Mouse (Mus musculus) MEL (cell line): ENCODE data around the gene Il5. TPM values are rescaled to one million over a fixed set of nuclear protein-coding genes. Genes with fewer than 3 reads are reported as not detected.

Source experiments
- DNase-seq: peaks from one replicate; pipeline ENCODE4 v3.0.0; 2011; ENCODE audit warnings: low read depth, low spot score
- H3K27ac ChIP-seq: 2 replicates; pipeline ENCODE4 v1.5.1; 2012; ENCODE audit warnings: low read depth, mild to moderate bottlenecking, control low read depth, low read length, moderate library complexity; ENCODE audit not compliant: control insufficient read depth
- H3K27me3 ChIP-seq, 2 experiments: fragments of 150-350 bp in 1 of 2; sonication (generic) in 1 of 2; 2 replicates each; pipeline ENCODE4 v1.6.1; 2012; ENCODE audit warnings: low read length in 2 of 2, mild to moderate bottlenecking in 2 of 2, improper control_type of control experiment in 1 of 2, moderate library complexity in 1 of 2; ENCODE audit not compliant: insufficient read depth in 2 of 2, control insufficient read depth in 1 of 2
- H3K36me3 ChIP-seq, 2 experiments: 2 replicates each; pipeline ENCODE4 v1.6.1; 2012 to 2014; ENCODE audit warnings: low read length in 2 of 2, improper control_type of control experiment in 1 of 2, inconsistent platforms in 1 of 2, mild to moderate bottlenecking in 1 of 2; ENCODE audit not compliant: insufficient read depth in 2 of 2, control insufficient read depth in 1 of 2
- H3K4me1 ChIP-seq, 2 experiments: fragments of 150-350 bp in 1 of 2; sonication (generic) in 1 of 2; 2 replicates each; pipeline ENCODE4 v1.6.1; 2012; ENCODE audit warnings: low read length in 2 of 2, improper control_type of control experiment in 1 of 2, mild to moderate bottlenecking in 1 of 2; ENCODE audit not compliant: insufficient read depth in 2 of 2, control insufficient read depth in 1 of 2
- H3K4me3 ChIP-seq, 2 experiments: fragments of 150-350 bp in 1 of 2; sonication (generic) in 1 of 2; 2 replicates each; pipeline ENCODE4 v1.5.1; 2012; ENCODE audit warnings: low read depth in 2 of 2, low read length in 2 of 2, mild to moderate bottlenecking in 2 of 2, moderate library complexity in 2 of 2, control low read depth in 1 of 2, improper control_type of control experiment in 1 of 2; ENCODE audit not compliant: control insufficient read depth in 1 of 2, insufficient read depth in 1 of 2
- H3K79me2 ChIP-seq: 2 replicates; pipeline ENCODE4 v1.6.1; 2012; ENCODE audit warnings: mild to moderate bottlenecking, low read length, moderate library complexity; ENCODE audit not compliant: control insufficient read depth, poor library complexity, insufficient read depth
- H3K9ac ChIP-seq: 2 replicates; pipeline ENCODE4 v1.6.1; 2012; ENCODE audit warnings: low read depth, mild to moderate bottlenecking, control low read depth, low read length, moderate library complexity; ENCODE audit not compliant: control insufficient read depth, poor library complexity, severe bottlenecking
- H3K9me3 ChIP-seq: fragments of 150-350 bp; sonication (generic); replicated peaks from 2 replicates; pipeline ENCODE4 v1.6.1; 2012; ENCODE audit warnings: mild to moderate bottlenecking, low read length, improper control_type of control experiment, moderate library complexity; ENCODE audit not compliant: insufficient read depth
- CTCF ChIP-seq, 3 experiments: IDR thresholded peaks in 2 of 3; conservative IDR thresholded peaks in 1 of 3; 2 replicates each; pipeline ENCODE4 v1.5.1; 2011 to 2012; ENCODE audit warnings: low read length in 3 of 3, low read depth in 2 of 3, mild to moderate bottlenecking in 2 of 3, improper control_type of control experiment in 1 of 3, inconsistent platforms in 1 of 3, mixed read lengths in 1 of 3, moderate library complexity in 1 of 3; ENCODE audit not compliant: control insufficient read depth in 1 of 3, insufficient read depth in 1 of 3, poor library complexity in 1 of 3, severe bottlenecking in 1 of 3
- E2F4 ChIP-seq: IDR thresholded peaks from 2 replicates; pipeline ENCODE4 v1.6.1; 2011; ENCODE audit warnings: low read depth, low read length, improper control_type of control experiment, borderline replicate concordance
- ELF1 ChIP-seq: IDR thresholded peaks from 2 replicates; pipeline ENCODE4 v1.6.1; 2014; ENCODE audit warnings: low read depth, mild to moderate bottlenecking, inconsistent platforms, low read length, improper control_type of control experiment, moderate library complexity
- ETS1 ChIP-seq: IDR thresholded peaks from 2 replicates; pipeline ENCODE4 v1.6.1; 2012; ENCODE audit warnings: low read depth, mild to moderate bottlenecking, inconsistent platforms, low read length, improper control_type of control experiment, moderate library complexity
- GATA1 ChIP-seq: IDR thresholded peaks from 2 replicates; pipeline ENCODE4 v1.6.1; 2011; ENCODE audit warnings: low read depth, low read length, improper control_type of control experiment
- MEF2A ChIP-seq: IDR thresholded peaks from 2 replicates; pipeline ENCODE4 v1.6.1; 2014; ENCODE audit warnings: low read depth, mild to moderate bottlenecking, inconsistent platforms, low read length, improper control_type of control experiment; ENCODE audit not compliant: poor library complexity, insufficient replicate concordance, severe bottlenecking; ENCODE audit errors: extremely low read depth
- MYB ChIP-seq: IDR thresholded peaks from 2 replicates; pipeline ENCODE4 v1.6.1; 2011; ENCODE audit warnings: mild to moderate bottlenecking, low read depth, low read length, improper control_type of control experiment
- POLR2AphosphoS2 ChIP-seq: IDR thresholded peaks from 2 replicates; pipeline ENCODE4 v1.6.1; 2011; ENCODE audit warnings: low read length, improper control_type of control experiment
- RAD21 ChIP-seq: IDR thresholded peaks from 2 replicates; pipeline ENCODE4 v1.6.1; 2011; ENCODE audit warnings: mild to moderate bottlenecking, low read depth, low read length, improper control_type of control experiment
- SIN3A ChIP-seq: IDR thresholded peaks from 2 replicates; pipeline ENCODE4 v1.6.1; 2012; ENCODE audit warnings: low read length, improper control_type of control experiment, inconsistent platforms
- SMC3 ChIP-seq: IDR thresholded peaks from 2 replicates; pipeline ENCODE4 v1.6.1; 2011; ENCODE audit warnings: low read depth, low read length, improper control_type of control experiment
- UBTF ChIP-seq: IDR thresholded peaks from 2 replicates; pipeline ENCODE4 v1.6.1; 2012; ENCODE audit warnings: low read depth, mild to moderate bottlenecking, inconsistent platforms, low read length, improper control_type of control experiment, moderate library complexity, borderline replicate concordance; ENCODE audit not compliant: insufficient read depth
- USF2 ChIP-seq, 2 experiments: IDR thresholded peaks; 2 replicates each; pipeline ENCODE4 v1.6.1; 2011 to 2012; ENCODE audit warnings: improper control_type of control experiment in 2 of 2, low read length in 2 of 2, borderline replicate concordance in 1 of 2, inconsistent platforms in 1 of 2, low read depth in 1 of 2, mild to moderate bottlenecking in 1 of 2; ENCODE audit not compliant: insufficient read depth in 1 of 2
- ZC3H11A ChIP-seq: IDR thresholded peaks from 2 replicates; pipeline ENCODE4 v1.6.1; 2012; ENCODE audit warnings: low read depth, mild to moderate bottlenecking, inconsistent platforms, low read length, improper control_type of control experiment
- polyA plus RNA-seq, 2 experiments: library from polyadenylated mRNA; stranded (reverse) in 1 of 2; unstranded in 1 of 2; fragments of >175 nt in 1 of 2; fragments of >200 nt in 1 of 2; gene quantifications; 2 replicates each; pipeline versions ENCODE4 v1.2.1 to v1.2.4; 2012; ENCODE audit warnings: low replicate concordance in 2 of 2, low read depth in 1 of 2; ENCODE audit not compliant: insufficient read length in 2 of 2, insufficient read depth in 1 of 2, missing spikeins in 1 of 2
- total RNA-seq: library from RNA; depleted of rRNA; stranded (reverse); fragments of 300-350 nt; gene quantifications from 2 replicates; pipeline ENCODE4 v1.2.3, GENCODE M21; 2012

Gene Il5
- total and polyA plus RNA-seq, 3 experiments: not detected

DNA sequence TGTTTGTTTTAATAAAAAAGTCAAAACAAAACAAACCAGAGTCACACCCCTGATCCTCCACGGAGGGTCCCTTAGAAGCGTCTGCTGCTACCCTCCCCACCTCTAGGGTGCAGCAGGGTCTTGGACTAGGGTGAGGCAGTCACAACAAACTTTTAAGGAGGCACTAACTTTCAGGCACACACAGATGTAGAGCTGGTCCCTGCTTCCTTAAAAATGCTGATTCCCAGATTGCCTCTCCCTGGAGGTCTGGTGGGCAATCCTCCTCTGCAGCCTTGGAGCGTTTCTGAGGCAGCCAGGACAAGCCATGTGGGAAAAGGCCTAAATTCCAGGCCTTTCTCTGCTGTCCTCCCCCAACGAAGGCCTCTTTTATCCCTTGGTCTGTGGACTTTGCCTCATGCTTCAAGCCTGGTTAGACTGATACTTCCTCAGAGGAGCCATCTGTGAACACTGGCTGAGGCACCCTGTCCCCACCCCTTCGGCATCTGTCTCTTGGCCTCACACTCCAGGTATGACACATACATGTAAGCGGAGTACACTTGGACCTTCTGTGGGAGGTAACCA lies 38.3 kb downstream of the Il5 start:
- DNase-seq: no peak
- Histone ChIP-seq H3K27me3 (no peaks in the 10 kb centered on the region; a peak in 1 of 4 replicates), H3K79me2 (no peaks in the 10 kb centered on the region; the same call in 1 of the 2 replicates), H3K4me1 (peaks cover 0 to 2% of the 10 kb centered on the region in 2 experiments; a peak in 2 of 4 replicates), H3K4me3 (no peak overlapping the region), H3K27ac (no peak overlapping the region), H3K9ac (no peak overlapping the region), H3K9me3 (no peaks in the 10 kb centered on the region), H3K36me3 (no peaks in the 10 kb centered on the region)
- TF ChIP-seq ZC3H11A (no peak), CTCF (IDR thresholded peaks at IDR 0.05 in 2 of 3, conservative IDR thresholded peaks at IDR 0.05 in 1 of 3; ENCODE audit: control insufficient read depth in 1 of 3, insufficient read depth in 1 of 3, low read depth in 2 of 3, low read length in 3 of 3, poor library complexity in 1 of 3, severe bottlenecking in 1 of 3) (peak in 2 of 3 experiments; percentile 21 to 24; a peak in 2 of 6 replicates), UBTF (no peak), RAD21 (peak; percentile 12)

DNA sequence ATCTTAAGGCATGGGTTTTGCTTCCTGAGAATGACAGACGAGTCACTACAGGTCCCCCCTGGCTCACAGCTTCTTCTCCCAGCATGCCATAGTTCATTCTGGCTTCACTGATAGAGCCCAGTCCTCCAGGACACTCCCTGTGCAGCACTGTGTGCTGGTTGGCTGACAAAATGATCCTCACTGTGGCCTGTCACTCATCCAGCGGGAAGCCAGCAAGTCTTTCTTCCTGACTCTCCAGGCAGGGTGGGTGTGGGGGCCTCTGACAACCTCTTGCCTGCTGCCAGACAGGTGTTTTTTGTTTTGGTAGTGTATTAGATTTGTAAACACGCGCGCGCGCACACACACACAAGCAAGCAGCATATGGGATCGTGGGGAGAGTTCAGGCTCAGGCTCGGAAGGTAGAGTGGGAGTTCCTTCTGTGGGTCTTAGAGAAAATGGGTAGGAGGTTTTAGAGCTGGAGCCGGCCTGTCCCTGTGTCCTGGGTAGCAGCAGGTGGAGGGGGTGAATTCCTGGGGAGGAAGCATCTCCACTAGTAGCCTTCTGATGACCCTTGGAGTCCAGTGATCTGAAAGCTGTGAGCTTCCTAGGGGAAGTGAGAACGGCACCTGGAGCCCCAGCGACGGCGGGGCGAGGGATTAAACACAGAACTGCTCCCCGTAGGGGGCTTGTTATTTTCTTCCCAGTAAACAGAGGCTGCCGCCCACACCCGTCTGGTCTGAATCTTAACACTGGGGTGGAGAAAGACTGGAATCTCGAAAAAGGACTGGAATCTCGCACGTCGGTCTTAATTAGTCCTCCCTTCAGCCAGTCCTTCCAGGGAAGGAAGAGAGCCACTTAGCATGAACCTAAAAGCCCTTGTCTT lies 39.2 kb downstream of the Il5 start:
- Histone ChIP-seq H3K4me3 (no peak overlapping the region), H3K9ac (no peak overlapping the region), H3K4me1 (peaks cover 2 to 7% of the 10 kb centered on the region in 2 experiments; a peak in 3 of 4 replicates), H3K36me3 (peaks cover 0 to 7% of the 10 kb centered on the region in 2 experiments; a peak in 2 of 4 replicates), H3K9me3 (no peaks in the 10 kb centered on the region), H3K27me3 (no peaks in the 10 kb centered on the region; a peak in 1 of 4 replicates)
- no peak for DNase-seq
- TF ChIP-seq SIN3A: no peak
- TF ChIP-seq MYB: no peak
- no peak for TF ChIP-seq UBTF
- no peak for TF ChIP-seq USF2 (IDR thresholded peaks at IDR 0.05; ENCODE audit: borderline replicate concordance in 1 of 2, insufficient read depth in 1 of 2, low read depth in 1 of 2, low read length in 2 of 2)
- no peak for TF ChIP-seq ELF1
- no peak for TF ChIP-seq CTCF (IDR thresholded peaks at IDR 0.05 in 2 of 3, conservative IDR thresholded peaks at IDR 0.05 in 1 of 3; ENCODE audit: control insufficient read depth in 1 of 3, insufficient read depth in 1 of 3, low read depth in 2 of 3, low read length in 3 of 3, poor library complexity in 1 of 3, severe bottlenecking in 1 of 3)
- no peak for TF ChIP-seq SMC3
- no peak for TF ChIP-seq E2F4
- TF ChIP-seq, all 39 proteins: peak for 0
- H3K79me2 ChIP-seq: no peaks in the 10 kb centered on the region; the same call in 1 of the 2 replicates
- no peak overlapping the region for H3K27ac ChIP-seq

DNA sequence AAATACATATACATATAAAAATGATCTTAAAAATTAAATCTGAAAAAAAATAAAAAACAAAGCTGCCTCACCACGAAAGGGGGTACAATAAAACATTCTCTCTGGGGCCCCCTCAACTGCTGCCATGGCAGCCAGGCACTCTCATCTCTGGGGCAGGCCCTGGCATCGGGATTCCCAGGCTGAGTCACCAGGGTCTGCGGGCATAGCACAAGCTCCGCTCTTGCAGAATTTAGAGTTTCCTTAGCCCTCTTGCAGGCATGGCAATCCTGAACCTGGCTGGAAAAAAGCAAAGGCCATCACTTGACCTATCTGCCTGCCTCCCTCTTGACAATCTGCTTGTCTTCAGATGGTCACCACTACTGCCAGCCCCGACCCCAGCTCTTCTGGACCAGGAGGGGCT lies 40.7 kb downstream of the Il5 start:
- no peak for DNase-seq
- no peak overlapping the region for H3K27ac ChIP-seq
- H3K27me3 ChIP-seq: no peaks in the 10 kb centered on the region
- H3K4me3 ChIP-seq: no peak overlapping the region
- H3K36me3 ChIP-seq: peaks cover 0 to 7% of the 10 kb centered on the region in 2 experiments; a peak in 2 of 4 replicates
- no peaks in the 10 kb centered on the region for H3K9me3 ChIP-seq
- H3K9ac ChIP-seq: no peak overlapping the region
- H3K79me2 ChIP-seq: no peaks in the 10 kb centered on the region; the same call in 1 of the 2 replicates
- TF ChIP-seq RAD21: no peak
- TF ChIP-seq ZC3H11A: no peak
- no peak for TF ChIP-seq SIN3A
- no peak for TF ChIP-seq POLR2AphosphoS2
- no peak for TF ChIP-seq ETS1
- no peak for TF ChIP-seq GATA1
- TF ChIP-seq MEF2A: no peak
- H3K4me1 ChIP-seq: peaks cover 2 to 8% of the 10 kb centered on the region in 2 experiments; a peak in 3 of 4 replicates
